Mouse (Mus musculus) bone marrow, adult 2 months (tissue): ENCODE results near the gene Mfsd5. TPM values are rescaled to one million over a fixed set of nuclear protein-coding genes. Genes with fewer than 3 reads are reported as not detected.

Experiments
- H3K27ac ChIP-seq: fragments of 200-500 bp; 2 replicates; pipeline ENCODE4 v1.5.1; 2012; ENCODE audit warnings: low read depth, mild to moderate bottlenecking, control low read depth, inconsistent platforms, low read length; ENCODE audit not compliant: control insufficient read depth, poor library complexity, insufficient read depth
- H3K4me1 ChIP-seq: fragments of 200-500 bp; 2 replicates; pipeline ENCODE4 v1.6.1; 2011; ENCODE audit warnings: low read length; ENCODE audit not compliant: control insufficient read depth, insufficient read depth
- H3K4me3 ChIP-seq: fragments of 200-500 bp; replicated peaks from 2 replicates; pipeline ENCODE3; 2011; ENCODE audit warnings: mild to moderate bottlenecking, low read depth, low read length, control low read depth; ENCODE audit not compliant: control insufficient read depth
- CTCF ChIP-seq: fragments of 200-500 bp; IDR thresholded peaks from 2 replicates; pipeline ENCODE4 v1.5.1; 2011; ENCODE audit warnings: low read length, control low read depth; ENCODE audit not compliant: control insufficient read depth, insufficient read depth
- POLR2A ChIP-seq: fragments of 200-500 bp; IDR thresholded peaks from 2 replicates; pipeline ENCODE4 v1.6.1; 2011; ENCODE audit warnings: low read depth, mild to moderate bottlenecking, control low read depth, low read length, borderline replicate concordance; ENCODE audit not compliant: control insufficient read depth
- WGBS: fragments of 180-500 bp; shearing (Covaris S2); methylation state at CpG from one replicate; pipeline ENCODE4 v1.1.7; 2018; 5-methylcytosine and 5-hydroxymethylcytosine counted together
- polyA plus RNA-seq: library from polyadenylated mRNA; stranded (reverse); fragments of >200 nt; gene quantifications from 2 replicates; pipeline ENCODE4 v1.2.4, GENCODE M21; 2011; ENCODE audit warnings: low replicate concordance; ENCODE audit not compliant: missing spikeins, insufficient read depth, insufficient read length

The Mfsd5 gene
- polyA plus RNA-seq, 1 experiment: 13.5 TPM

DNA sequence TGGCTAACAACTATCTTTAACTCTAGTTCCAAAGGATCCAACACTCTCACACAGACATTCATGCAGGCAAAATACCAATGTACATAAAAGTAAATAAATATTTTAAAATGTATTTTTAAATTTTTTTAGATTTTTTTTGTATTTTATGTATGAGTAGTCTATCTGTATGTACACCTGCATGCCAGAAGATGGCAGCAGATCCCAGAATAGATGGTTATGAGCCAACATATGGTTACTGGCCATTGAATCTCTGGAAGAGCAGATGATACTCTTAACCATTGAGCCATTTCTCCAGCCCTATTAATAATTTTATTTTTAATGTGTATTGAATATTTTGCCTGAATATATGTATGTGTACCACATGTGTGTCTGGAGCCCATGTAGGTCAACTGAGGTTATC lies 8.1 kb downstream of the Mfsd5 start:
- peaks cover 4% of the 10 kb centered on the region; the same call in 1 of the 2 replicates for H3K4me1 ChIP-seq
- H3K4me3 ChIP-seq: no peak overlapping the region
- peak; percentile 29; the same call in 1 of the 2 replicates for TF ChIP-seq CTCF
- no peak for TF ChIP-seq POLR2A
- no peak overlapping the region for H3K27ac ChIP-seq

DNA sequence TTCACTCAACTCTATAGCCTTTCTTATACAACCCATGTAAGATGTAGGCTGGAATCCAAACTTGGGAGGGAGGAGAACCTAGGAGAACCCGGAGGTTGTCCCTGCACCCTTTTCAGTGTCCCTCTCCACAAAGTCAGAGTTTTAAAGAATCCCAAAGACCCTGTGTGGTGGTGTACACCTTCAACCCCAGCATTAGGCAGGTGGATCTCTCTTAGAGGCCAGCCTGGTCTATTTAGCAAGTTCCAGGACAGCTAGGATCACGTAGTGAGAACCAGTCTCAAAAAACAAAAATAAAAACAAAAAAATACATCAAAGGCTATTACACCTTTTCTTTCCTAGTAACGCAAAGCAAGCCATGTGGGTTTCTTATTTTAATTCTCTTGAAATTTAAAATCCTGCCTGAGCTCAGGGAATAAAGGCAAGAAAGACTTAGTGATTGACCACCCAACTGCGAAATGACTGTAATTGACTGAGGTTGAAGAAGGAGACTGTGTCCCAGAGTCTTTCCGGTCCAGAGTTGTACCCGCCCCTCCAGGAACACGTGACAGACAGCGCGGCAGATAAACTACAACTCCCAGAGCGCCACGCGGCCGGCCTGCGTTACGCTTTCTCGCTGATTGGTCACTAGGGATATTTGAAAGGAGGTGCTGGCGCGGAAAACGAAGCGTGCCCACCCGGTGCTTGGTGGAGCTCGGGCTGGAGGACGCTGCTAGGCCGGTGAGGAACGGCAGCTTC lies 16.5 kb downstream of the Mfsd5 start, which contains the start of gene Espl1:
Espl1 (plus strand) TSS at position 634 of the 735 bp plus-strand sequence.
- H3K4me3 ChIP-seq: peak within 1 kb of the TSS; percentile 94
- TF ChIP-seq CTCF (no peak), POLR2A (peak; percentile 84; the same call in 1 of the 2 replicates)
- H3K27ac ChIP-seq: 0 out of 2 replicates have a peak within 1 kb of the TSS, but pooled peaks have one; percentile 26
- H3K4me1 ChIP-seq: no peaks in the 10 kb centered on the region
- 4% methylated on average over 25 of the region's 25 CpGs for WGBS

- Histone ChIP-seq H3K4me1 (no peaks in the 10 kb centered on the region), H3K27ac (0 out of 2 replicates have a peak overlapping the region, but pooled peaks have one; percentile 26), H3K4me3 (peak overlapping the region; percentile 94)
- TF ChIP-seq POLR2A (no peak), CTCF (no peak)
- 4% methylated on average over 24 of the region's 24 CpGs for WGBS
Measured at GRCm38 (mm10) chr15:102296368-102297006, 17.2 kb downstream of the Mfsd5 start.

GRCm38 (mm10) chr15:102302542-102302941 lies 23.3 kb downstream of the Mfsd5 start:
- Histone ChIP-seq H3K4me1 (no peaks in the 10 kb centered on the region), H3K27ac (no peak overlapping the region), H3K4me3 (no peak overlapping the region)
- no peak for TF ChIP-seq POLR2A
- no peak for TF ChIP-seq CTCF
- 83% methylated on average over 6 of the region's 6 CpGs for WGBS

DNA sequence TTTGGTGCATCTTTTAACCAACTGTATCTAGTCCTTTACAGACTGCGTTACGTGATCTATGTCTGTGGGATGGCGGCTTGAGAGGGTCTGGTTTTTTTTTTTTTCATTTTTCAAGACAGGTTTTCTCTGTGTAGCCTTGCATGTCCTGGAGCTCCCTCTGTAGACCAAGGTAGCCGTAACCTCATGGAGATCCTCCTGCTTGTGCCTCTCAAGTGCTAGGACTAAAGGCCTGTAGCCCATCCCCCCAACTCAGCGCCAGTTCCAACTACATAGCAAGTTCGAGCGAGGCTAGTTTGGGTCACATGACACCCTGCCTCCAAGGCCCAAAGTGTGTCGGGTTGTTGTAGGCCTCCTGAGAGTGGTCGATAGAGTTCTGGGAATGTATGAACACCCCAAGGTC lies 29.5 kb downstream of the Mfsd5 start:
- Histone ChIP-seq H3K4me1 (no peaks in the 10 kb centered on the region), H3K4me3 (no peak overlapping the region), H3K27ac (no peak overlapping the region)
- TF ChIP-seq POLR2A (no peak), CTCF (no peak)
- WGBS: 92% methylated on average over 9 of the region's 9 CpGs

DNA sequence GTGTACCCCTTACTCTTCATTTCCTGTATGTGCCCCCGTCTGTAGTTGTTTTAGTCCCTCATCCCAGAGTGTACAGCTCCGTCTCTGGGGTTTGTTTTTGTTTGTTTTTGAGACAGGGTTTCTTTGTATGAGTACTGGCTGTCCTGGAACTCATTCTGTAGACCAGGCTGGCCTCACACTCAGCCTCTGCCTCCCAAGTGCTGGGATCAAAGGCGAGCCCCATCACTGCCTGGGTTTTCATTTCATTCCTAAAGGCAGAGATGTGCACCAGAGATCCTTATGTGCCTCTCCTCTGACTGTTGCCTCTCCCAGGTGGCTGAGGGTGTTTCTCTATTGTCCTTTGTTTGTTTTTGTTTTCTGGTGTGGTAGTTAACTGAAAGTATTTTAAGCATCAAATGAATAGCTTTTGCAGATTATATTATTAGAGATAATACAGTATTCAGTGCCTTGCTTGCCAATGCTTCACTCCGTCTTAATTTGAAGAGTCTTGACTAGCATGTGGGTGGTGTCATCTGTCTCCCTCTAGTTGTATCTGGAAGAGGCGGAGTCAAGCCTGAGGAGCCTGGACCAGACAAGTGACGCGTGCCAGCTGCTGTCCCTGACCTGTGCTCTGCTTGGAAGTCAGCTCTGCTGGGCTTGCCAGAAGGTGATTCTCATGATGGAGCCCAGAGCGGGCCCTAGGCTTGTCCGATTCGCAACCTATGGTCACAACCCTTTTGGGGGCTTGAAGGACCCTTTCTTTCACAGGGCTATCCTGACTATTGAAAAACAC lies 31.0 kb downstream of the Mfsd5 start:
- no peak overlapping the region for H3K4me3 ChIP-seq
- H3K4me1 ChIP-seq: no peaks in the 10 kb centered on the region
- no peak overlapping the region for H3K27ac ChIP-seq
- TF ChIP-seq POLR2A (no peak), CTCF (no peak)
- WGBS: 91% methylated on average over 10 of the region's 10 CpGs

DNA sequence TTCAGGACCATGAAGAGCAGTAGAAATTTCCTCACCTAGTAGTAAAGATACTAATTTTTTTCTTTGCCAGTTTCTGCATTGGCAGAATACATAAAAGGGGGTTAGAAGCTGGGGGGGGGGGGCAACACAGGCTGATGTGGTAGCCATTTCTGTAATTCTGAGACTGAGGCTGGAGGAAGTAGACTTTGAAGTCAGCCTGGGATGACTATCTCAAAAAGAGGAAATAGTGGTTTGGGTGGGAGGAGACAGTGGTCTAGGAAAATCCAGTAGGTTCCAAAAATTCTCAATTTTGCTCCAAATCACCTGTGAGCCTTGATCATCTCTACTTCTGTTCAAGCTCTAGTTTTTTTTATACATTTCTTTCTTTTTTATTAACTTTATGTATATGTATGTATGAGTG lies 32.2 kb downstream of the Mfsd5 start:
- no peak overlapping the region for H3K27ac ChIP-seq
- H3K4me1 ChIP-seq: no peaks in the 10 kb centered on the region
- TF ChIP-seq POLR2A (no peak), CTCF (no peak)
- no peak overlapping the region for H3K4me3 ChIP-seq

DNA sequence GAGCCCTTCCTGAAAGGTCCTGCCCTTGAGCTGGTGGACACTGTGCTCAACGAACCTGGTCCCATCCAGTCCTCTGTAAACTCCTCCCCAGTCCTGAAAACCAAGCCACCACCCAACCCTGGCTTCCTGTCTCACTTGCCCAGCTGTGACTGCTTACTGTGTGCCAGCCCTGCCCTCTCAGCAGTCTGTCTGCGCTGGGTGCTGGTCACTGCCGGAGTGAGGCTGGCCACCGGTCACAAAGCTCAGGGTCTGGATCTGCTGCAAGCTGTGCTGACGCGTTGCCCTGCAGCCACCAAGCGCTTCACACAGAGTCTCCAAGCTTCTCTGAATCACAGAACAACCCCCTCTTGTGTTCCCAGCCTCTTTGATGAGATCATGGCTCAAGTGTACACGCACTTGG lies 36.0 kb downstream of the Mfsd5 start:
- Histone ChIP-seq H3K4me3 (no peak overlapping the region), H3K27ac (no peak overlapping the region), H3K4me1 (no peaks in the 10 kb centered on the region)
- WGBS: 89% methylated on average over 8 of the region's 8 CpGs
- TF ChIP-seq CTCF (no peak), POLR2A (no peak)
